Mouse (Mus musculus) erythroblast, adult 5-6 weeks (primary cell): ENCODE results near the gene Fam198b. TPM values are rescaled to one million over a fixed set of nuclear protein-coding genes. Genes with fewer than 3 reads are reported as not detected.

Experiments used
- ATAC-seq: replicated peaks from 2 replicates; pipeline ENCODE4 v1.8.0; 2016; ENCODE audit warnings: moderate number of reproducible peaks, mild to moderate bottlenecking, moderate TSS enrichment, inconsistent platforms; ENCODE audit not compliant: poor library complexity, low FRiP score, severe bottlenecking
- total RNA-seq, 2 experiments: library from RNA; stranded (forward) in 1 of 2; stranded (reverse) in 1 of 2; fragments of 150-400 nt in 1 of 2; fragments of 200-764, 138-1000 nt in 1 of 2; gene quantifications; 2 replicates each; pipeline versions ENCODE4 v1.2.3 to v1.2.4; 2015 to 2017; ENCODE audit warnings: low replicate concordance in 2 of 2

Gene Fam198b
- total RNA-seq, 2 experiments from 2014 or later = 0.38 TPM; not detected in 1

- ATAC-seq = no peak
Measured at GRCm38 (mm10) chr3:79970498-79970897, 86.2 kb downstream of the Fam198b start.

GRCm38 (mm10) chr3:79971542-79971941 is 87.2 kb downstream of the Fam198b start:
- no peak for ATAC-seq

- no peak for ATAC-seq
Measured at GRCm38 (mm10) chr3:79976786-79977185, 92.5 kb downstream of the Fam198b start.

GRCm38 (mm10) chr3:79977656-79978450 is 93.5 kb downstream of the Fam198b start:
- no peak for ATAC-seq

GRCm38 (mm10) chr3:79980714-79981113 is 96.4 kb downstream of the Fam198b start:
- no peak for ATAC-seq

- peak; percentile 52 for ATAC-seq
Measured at GRCm38 (mm10) chr3:79983961-79984419, 99.7 kb downstream of the Fam198b start.

- ATAC-seq = no peak
Measured at GRCm38 (mm10) chr3:79984542-79984941, 100.2 kb downstream of the Fam198b start.

GRCm38 (mm10) chr3:79989250-79989649 is 104.9 kb downstream of the Fam198b start:
- ATAC-seq = no peak

- ATAC-seq = no peak
Measured at GRCm38 (mm10) chr3:79989911-79990310, 105.6 kb downstream of the Fam198b start.

GRCm38 (mm10) chr3:79990480-79990879 is 106.1 kb downstream of the Fam198b start:
- ATAC-seq = no peak

GRCm38 (mm10) chr3:79994029-79994539 is 109.8 kb downstream of the Fam198b start:
- peak; percentile 65 for ATAC-seq

- ATAC-seq = peak; percentile 99
Measured at GRCm38 (mm10) chr3:79995726-79996125, 111.4 kb downstream of the Fam198b start.

Other genes starting within 250 kb of the Fam198b start
- not detected in 2 replicates for gene Rxfp1, start 146.7 kb upstream of the Fam198b start, total RNA-seq (2015; ENCODE audit: low replicate concordance)
- gene Rxfp1, start 146.7 kb upstream of the Fam198b start, total RNA-seq (2017; ENCODE audit: low replicate concordance) = 0.28 TPM in 1 of 2 replicates, not detected in the other
- 3.5 TPM in 1 of 2 replicates, not detected in the other for gene Tmem144, start 31.8 kb upstream of the Fam198b start, total RNA-seq (2015; ENCODE audit: low replicate concordance)
- gene Tmem144, start 31.8 kb upstream of the Fam198b start, total RNA-seq (2017; ENCODE audit: low replicate concordance) = not detected in 2 replicates